In genomic region chr11:44453423-44453822, GRCm38 (mm10) we compare ENCODE assay signal across 8 mouse cellular contexts. TPM values are rescaled to one million over a fixed set of nuclear protein-coding genes. Genes with fewer than 3 reads are reported as not detected.
DNase-seq lines count a peak whose midpoint lies in the region; TF ChIP-seq lines count a peak whose summit lies in the region.

No protein-coding gene starts in this region.

- WGBS in cerebellum, adult 2 months = 61% methylated on average over 2 of the region's 2 CpGs

- TF ChIP-seq CTCF in cerebellum, adult 2 months (IDR thresholded peaks at IDR 0.05; ENCODE audit: borderline replicate concordance, insufficient read depth, low read depth, low read length) = peak; percentile 52; the same call in 1 of the 2 replicates
- TF ChIP-seq CTCF in cortical plate, adult 2 months (IDR thresholded peaks at IDR 0.05; ENCODE audit: extremely low read depth, insufficient read depth, low read length) = peak; percentile 78

- no peaks in the 10 kb centered on the region for H3K4me1 ChIP-seq in cerebellum, adult 2 months (ENCODE audit: control insufficient read depth, insufficient read depth, low read length)
- no peaks in the 10 kb centered on the region for H3K4me1 ChIP-seq in cortical plate, adult 2 months (ENCODE audit: control insufficient read depth, insufficient read depth, low read length)

- H3K27ac ChIP-seq in cerebellum, adult 2 months (ENCODE audit: insufficient read depth, low read length) = no peak overlapping the region
- H3K27ac ChIP-seq in cortical plate, adult 2 months (ENCODE audit: insufficient read depth, low read length) = no peak overlapping the region

- H3K27me3 ChIP-seq in cerebellum, adult 2 months (ENCODE audit: control insufficient read depth, insufficient read depth, low read length) = no peaks in the 10 kb centered on the region

- DNase-seq in cerebellum, adult 2 months = peak; percentile 10 to 40
- no peak for DNase-seq in cerebellum, adult 11 months
- peak; percentile 13 for DNase-seq in MEL-GATA-1-ER (ENCODE audit: extremely low read depth, low read depth)
- DNase-seq in heart, postnatal 4 days = peak; percentile 71
- DNase-seq in layer of hippocampus, adult 9-11 months = peak; percentile 8
- DNase-seq in lung, postnatal 36 days = peak; percentile 75
- DNase-seq in right cerebral cortex, postnatal 10 days (ENCODE audit: low spot score in 2 of 2) = peak; percentile 36 to 67

- no peak for TF ChIP-seq POLR2A in cerebellum, adult 2 months (IDR thresholded peaks at IDR 0.05; ENCODE audit: borderline replicate concordance, insufficient read depth, low read length)
- TF ChIP-seq POLR2A in cortical plate, adult 2 months (IDR thresholded peaks at IDR 0.05; ENCODE audit: extremely low read depth, insufficient read depth, low read length) = no peak

- no peak overlapping the region for H3K4me3 ChIP-seq in cerebellum, adult 2 months (replicated peaks; ENCODE audit: insufficient read depth, low read depth, low read length)
- H3K4me3 ChIP-seq in cortical plate, adult 2 months (ENCODE audit: insufficient read depth, low read length) = no peak overlapping the region

RNA-seq across cellular contexts. Expression of gene Ublcp1, which starts 16.9 kb away (rescaled TPM):
- polyA plus RNA-seq in cerebellum, adult 2 months (2012; rRNA removed) = 99.6 and 111 TPM in 2 replicates
- 66.2 and 67.6 TPM in 2 replicates for polyA plus RNA-seq in cortical plate, adult 2 months (2012; rRNA removed)
- total RNA-seq in heart, postnatal 4 days (2021) = 10 to 100 TPM; 36.4 to 41.5 TPM

RNA-seq across cellular contexts. Expression of gene Il12b, which starts 53.6 kb away (rescaled TPM):
- polyA plus RNA-seq in cerebellum, adult 2 months (2012; rRNA removed) = not detected in 2 replicates
- not detected in 2 replicates for polyA plus RNA-seq in cortical plate, adult 2 months (2012; rRNA removed)
- total RNA-seq in heart, postnatal 4 days (2021) = not detected
